Mouse (Mus musculus) left cerebral cortex, postnatal 14 days (tissue): ENCODE data around the gene Pld1. TPM values are rescaled to one million over a fixed set of nuclear protein-coding genes. Genes with fewer than 3 reads are reported as not detected.
"Not testable (repeated sequence)": the region's sequence is repeated elsewhere in the genome, so short reads cannot be mapped to it uniquely, and the experiment has no call there.

Source experiments
- DNase-seq, 2 experiments: peaks; one replicate each; pipeline ENCODE4 v3.0.0; 2021 to 2022; ENCODE audit warnings: low spot score in 2 of 2, mixed read lengths in 1 of 2
- intact Hi-C: fragments of 180-260 bp; cut with DNase I; formaldehyde crosslinking; loops from one replicate; pipeline ENCODE4 v1.15.1; 2025
- total RNA-seq, 2 experiments: library from RNA; stranded (reverse); gene quantifications; 2 replicates each; pipeline ENCODE4 v1.2.3; 2021

Pld1 gene
- total RNA-seq, 2 experiments from 2014 or later, result 8.5 to 10.2 TPM

GRCm38 (mm10) chr3:27937144-27938110 lies 1.1 kb upstream of the Pld1 start:
- intact Hi-C loops, result no loop called here
- DNase-seq, result no peak

GRCm38 (mm10) chr3:27941634-27942033 lies 3.1 kb downstream of the Pld1 start:
- no peak for DNase-seq
- intact Hi-C loops, result no loop called here

- DNase-seq, result peak in 1 of 2 experiments; percentile 8
- intact Hi-C loops, result no loop called here
Observed at GRCm38 (mm10) chr3:27942991-27943390, 4.5 kb downstream of the Pld1 start.

GRCm38 (mm10) chr3:27945397-27945796 lies 6.9 kb downstream of the Pld1 start:
- DNase-seq, intact Hi-C loops: not testable (repeated sequence)

- DNase-seq, result no peak
- intact Hi-C loops, result no loop called here
Observed at GRCm38 (mm10) chr3:27949175-27949872, 10.8 kb downstream of the Pld1 start.

GRCm38 (mm10) chr3:27949873-27950250 lies 11.4 kb downstream of the Pld1 start:
- intact Hi-C loops, result no loop called here
- no peak for DNase-seq

- intact Hi-C loops, result no loop called here
- DNase-seq, result no peak
Observed at GRCm38 (mm10) chr3:27950726-27951125, 12.2 kb downstream of the Pld1 start.

- no peak for DNase-seq
- intact Hi-C loops, result no loop called here
Observed at GRCm38 (mm10) chr3:27951721-27952120, 13.2 kb downstream of the Pld1 start.

GRCm38 (mm10) chr3:27956006-27956405 lies 17.5 kb downstream of the Pld1 start:
- intact Hi-C loops, result no loop called here

GRCm38 (mm10) chr3:27959221-27959620 lies 20.7 kb downstream of the Pld1 start:
- DNase-seq, result no peak
- intact Hi-C loops, result no loop called here

More at GRCm38 (mm10) chr3:27956006-27956405, 17.5 kb downstream of the Pld1 start:
- no peak for DNase-seq

- DNase-seq, result no peak
- intact Hi-C loops, result no loop called here
Observed at GRCm38 (mm10) chr3:27961162-27961561, 22.7 kb downstream of the Pld1 start.

GRCm38 (mm10) chr3:27963795-27964201 lies 25.3 kb downstream of the Pld1 start:
- no peak for DNase-seq
- intact Hi-C loops, result no loop called here

- peak; percentile 46 to 63 for DNase-seq
- intact Hi-C loops, result loop anchor here (5.0 kb wide), 1 partner anchor 71 kb away; the partner anchor contains the start of gene Tmem212
Observed at GRCm38 (mm10) chr3:27968671-27969070, 30.2 kb downstream of the Pld1 start.

- DNase-seq, result no peak
- intact Hi-C loops, result no loop called here
Observed at GRCm38 (mm10) chr3:27973936-27974335, 35.4 kb downstream of the Pld1 start.

GRCm38 (mm10) chr3:27974981-27975380 lies 36.5 kb downstream of the Pld1 start:
- intact Hi-C loops, result no loop called here

GRCm38 (mm10) chr3:27976931-27977544 lies 38.5 kb downstream of the Pld1 start:
- intact Hi-C loops, result no loop called here
- DNase-seq, result no peak

More at GRCm38 (mm10) chr3:27974981-27975380, 36.5 kb downstream of the Pld1 start:
- no peak for DNase-seq

GRCm38 (mm10) chr3:27978030-27978723 lies 39.7 kb downstream of the Pld1 start:
- DNase-seq, result no peak
- intact Hi-C loops, result no loop called here

- no peak for DNase-seq
- intact Hi-C loops, result loop anchor here (5.0 to 10.0 kb wide), 2 partner anchors 56 to 763 kb away; no protein-coding TSS in a partner anchor
Observed at GRCm38 (mm10) chr3:27981591-27981990, 43.1 kb downstream of the Pld1 start.

GRCm38 (mm10) chr3:27982436-27983017 lies 44.0 kb downstream of the Pld1 start:
- intact Hi-C loops, result loop anchor here (2.0 to 10.0 kb wide), 3 partner anchors 55 to 762 kb away; no protein-coding TSS in a partner anchor
- peak; percentile 88 for DNase-seq
